Mouse (Mus musculus) small intestine, adult 2 months (tissue): ENCODE measurements around the gene Flrt1.

Experiments
- CTCF ChIP-seq: fragments of 200-500 bp; IDR thresholded peaks from 2 replicates; pipeline ENCODE4 v1.5.1; 2012; ENCODE audit warnings: low read depth, mild to moderate bottlenecking, control low read depth, inconsistent platforms, low read length, moderate library complexity, mixed read lengths; ENCODE audit not compliant: insufficient replicate concordance, insufficient read length; ENCODE audit errors: extremely low read depth
- POLR2A ChIP-seq: fragments of 200-500 bp; IDR thresholded peaks from 2 replicates; pipeline ENCODE4 v1.6.1; 2012; ENCODE audit warnings: low read depth, mild to moderate bottlenecking, control low read depth, inconsistent platforms, low read length, moderate library complexity

- no peak for TF ChIP-seq CTCF
- TF ChIP-seq POLR2A, result no peak
These were observed 14.0 kb downstream of the Flrt1 start for GRCm38 (mm10) chr19:7091448-7092050.
